Mouse (Mus musculus) forebrain, embryonic 15.5 days (tissue): ENCODE results near the gene Pmp22. TPM values are rescaled to one million over a fixed set of nuclear protein-coding genes. Genes with fewer than 3 reads are reported as not detected.

ENCODE experiments used
- ATAC-seq: fragments of 200-750 bp; cut with Nextera tagmentation; replicated peaks from 2 replicates; pipeline ENCODE4 v1.8.0; 2017; ENCODE audit warnings: mild to moderate bottlenecking, moderate TSS enrichment, moderate library complexity
- H3K27ac ChIP-seq: fragments of 300-500 bp; sonication (generic); replicated peaks from 2 replicates; pipeline ENCODE4 v1.5.1; 2015; ENCODE audit warnings: mild to moderate bottlenecking, inconsistent platforms
- H3K27me3 ChIP-seq: fragments of 300-500 bp; sonication (generic); 2 replicates; pipeline ENCODE4 v1.6.1; 2015; ENCODE audit warnings: inconsistent platforms
- H3K36me3 ChIP-seq: fragments of 300-500 bp; sonication (generic); 2 replicates; pipeline ENCODE4 v1.6.1; 2015; ENCODE audit warnings: mild to moderate bottlenecking, inconsistent platforms
- H3K4me1 ChIP-seq: fragments of 300-500 bp; sonication (generic); 2 replicates; pipeline ENCODE4 v1.6.1; 2015; ENCODE audit warnings: inconsistent platforms
- H3K4me2 ChIP-seq: fragments of 300-500 bp; sonication (generic); replicated peaks from 2 replicates; pipeline ENCODE4 v1.6.1; 2015; ENCODE audit warnings: mild to moderate bottlenecking, inconsistent platforms
- H3K4me3 ChIP-seq: fragments of 300-500 bp; sonication (generic); 2 replicates; pipeline ENCODE4 v1.5.1; 2015; ENCODE audit warnings: mild to moderate bottlenecking, inconsistent platforms
- H3K9ac ChIP-seq: fragments of 300-500 bp; sonication (generic); replicated peaks from 2 replicates; pipeline ENCODE4 v1.6.1; 2015; ENCODE audit warnings: mild to moderate bottlenecking, inconsistent platforms
- H3K9me3 ChIP-seq: fragments of 300-500 bp; sonication (generic); 2 replicates; pipeline ENCODE4 v1.6.1; 2016; ENCODE audit warnings: inconsistent platforms
- WGBS: fragments of 180-500 bp; shearing (Covaris S2); methylation state at CpG from one replicate; pipeline ENCODE4 v1.1.7; 2015; ENCODE audit warnings: mixed read lengths; 5-methylcytosine and 5-hydroxymethylcytosine counted together
- polyA plus RNA-seq: library from polyadenylated mRNA; unstranded; fragments of >200 nt; fragmentation: Nextera tagmentation; extraction: Ambion mirVana; gene quantifications from 2 replicates; pipeline ENCODE4 v1.2.1, GENCODE M21; 2015

Gene Pmp22
- polyA plus RNA-seq, 1 experiment from 2014 or later, result 26.5 TPM

DNA sequence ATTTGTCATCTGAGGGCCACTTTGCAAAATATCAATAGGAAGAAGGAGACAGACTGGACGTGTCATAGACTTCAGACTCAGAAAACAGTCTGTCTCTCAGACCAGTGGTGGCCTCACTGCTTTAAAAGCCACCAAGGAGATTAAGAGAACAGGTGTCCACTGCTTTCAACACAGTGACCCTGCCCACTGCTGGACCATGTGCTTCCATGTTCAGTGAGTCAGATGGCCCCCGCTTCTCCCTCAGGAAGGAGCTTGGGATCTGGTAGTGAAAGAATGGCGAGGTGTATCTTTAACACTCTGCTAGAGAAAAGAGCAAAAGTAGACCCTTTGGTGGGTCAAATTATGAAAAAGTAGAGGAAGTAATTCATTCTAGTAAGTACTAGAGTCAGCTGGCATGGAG lies 18.5 kb upstream of the Pmp22 start:
- no peak for ATAC-seq
- Histone ChIP-seq H3K36me3 (no peaks in the 10 kb centered on the region), H3K9ac (no peak overlapping the region), H3K4me3 (no peak overlapping the region), H3K27me3 (no peaks in the 10 kb centered on the region), H3K4me1 (no peaks in the 10 kb centered on the region), H3K27ac (no peak overlapping the region), H3K4me2 (no peak overlapping the region), H3K9me3 (no peaks in the 10 kb centered on the region)
- 87% methylated on average over 3 of the region's 3 CpGs for WGBS

DNA sequence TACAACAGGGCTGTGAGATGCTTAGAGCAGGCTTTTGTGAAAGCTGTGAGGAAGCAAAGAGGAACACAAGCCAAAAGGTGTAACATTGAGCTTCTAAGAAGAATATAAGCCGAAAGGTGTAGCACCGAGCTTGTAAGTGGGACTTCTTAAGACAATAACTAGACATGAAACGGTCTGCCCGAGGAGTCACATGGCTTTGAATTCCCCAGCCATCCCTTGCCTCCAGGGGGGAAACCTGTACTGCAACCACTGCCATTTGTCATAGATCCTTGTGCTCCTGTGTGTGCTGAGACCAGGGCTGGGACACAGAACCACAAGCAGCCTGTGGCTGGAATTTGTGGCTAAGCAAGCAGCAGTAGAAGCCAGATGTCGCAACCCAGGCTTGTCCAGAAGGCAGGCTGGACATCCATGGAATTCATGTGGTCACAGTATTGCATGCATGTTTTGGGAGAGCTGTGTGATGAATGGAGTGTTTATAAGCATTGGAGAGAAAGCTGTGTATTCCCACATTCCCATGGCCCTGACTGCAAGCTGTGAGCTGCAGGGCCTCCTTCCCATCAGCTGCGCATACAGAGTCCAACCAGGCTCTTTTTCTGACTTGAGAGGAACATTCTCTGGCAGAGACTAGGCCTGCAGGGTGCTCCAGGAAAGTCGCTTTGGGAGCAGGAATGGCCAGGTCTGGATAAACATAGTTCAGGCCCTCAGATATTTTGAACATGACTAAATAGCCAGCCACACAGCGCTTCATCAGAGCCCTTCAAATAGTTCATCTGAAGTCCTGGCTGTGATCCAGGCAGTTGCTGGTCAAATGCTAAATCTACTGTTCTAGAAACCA lies 13.8 kb upstream of the Pmp22 start:
- Histone ChIP-seq H3K27ac (no peak overlapping the region), H3K4me2 (no peak overlapping the region), H3K36me3 (no peaks in the 10 kb centered on the region), H3K4me3 (no peak overlapping the region), H3K27me3 (no peaks in the 10 kb centered on the region), H3K4me1 (no peaks in the 10 kb centered on the region), H3K9ac (no peak overlapping the region), H3K9me3 (no peaks in the 10 kb centered on the region)
- WGBS, result 87% methylated on average over 8 of the region's 8 CpGs
- ATAC-seq, result no peak

DNA sequence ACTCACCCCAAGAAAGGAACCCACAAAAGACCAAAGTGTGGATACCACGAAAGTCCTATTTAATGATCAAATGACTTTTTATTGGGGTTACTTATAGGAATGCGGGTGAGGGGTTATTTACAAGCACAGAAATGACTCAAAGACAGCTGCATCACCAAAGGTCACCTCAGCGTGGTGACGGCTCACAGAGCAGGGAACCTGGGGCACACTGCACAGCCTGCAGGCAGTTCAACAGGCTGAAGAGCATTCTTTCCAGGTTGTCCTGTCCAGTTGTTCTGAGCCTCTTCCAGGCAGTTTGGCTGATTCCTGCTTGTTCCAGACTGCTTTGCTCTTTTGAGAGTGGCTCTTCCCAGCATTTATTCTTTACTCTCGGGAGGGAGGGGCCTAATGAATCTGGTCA lies 12.1 kb upstream of the Pmp22 start:
- no peaks in the 10 kb centered on the region for H3K27me3 ChIP-seq
- no peak overlapping the region for H3K4me2 ChIP-seq
- no peak overlapping the region for H3K4me3 ChIP-seq
- H3K36me3 ChIP-seq, result no peaks in the 10 kb centered on the region
- no peak for ATAC-seq
- 91% methylated on average over 5 of the region's 5 CpGs for WGBS
- H3K9me3 ChIP-seq, result no peaks in the 10 kb centered on the region
- no peaks in the 10 kb centered on the region for H3K4me1 ChIP-seq
- no peak overlapping the region for H3K9ac ChIP-seq
- no peak overlapping the region for H3K27ac ChIP-seq

DNA sequence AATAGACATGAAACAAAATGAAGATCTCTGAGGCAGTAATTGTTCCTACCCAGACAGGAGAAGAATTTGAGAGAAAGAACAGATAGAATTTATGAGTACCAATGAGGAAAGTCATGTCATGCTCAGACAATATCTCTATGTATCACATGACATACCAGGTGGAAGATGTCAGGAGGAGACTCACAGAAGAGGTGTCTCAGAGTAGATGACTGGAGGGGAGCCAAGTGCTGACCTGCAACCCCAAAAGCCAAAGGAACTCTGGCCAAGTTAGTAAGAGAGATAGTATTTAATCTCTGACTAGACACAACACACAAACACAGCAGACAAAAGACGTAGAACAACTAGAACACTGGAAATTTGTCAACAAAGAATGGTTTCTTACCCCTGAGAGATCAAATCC lies 11.5 kb upstream of the Pmp22 start:
- Histone ChIP-seq H3K4me2 (no peak overlapping the region), H3K9ac (no peak overlapping the region), H3K27ac (no peak overlapping the region), H3K4me1 (no peaks in the 10 kb centered on the region), H3K36me3 (no peaks in the 10 kb centered on the region), H3K27me3 (no peaks in the 10 kb centered on the region), H3K9me3 (no peaks in the 10 kb centered on the region), H3K4me3 (no peak overlapping the region)
- no peak for ATAC-seq
- WGBS, result 92% methylated on average over 1 of the region's 1 CpGs

- no peaks in the 10 kb centered on the region for H3K36me3 ChIP-seq
- no peaks in the 10 kb centered on the region for H3K27me3 ChIP-seq
- 93% methylated on average over 7 of the region's 7 CpGs for WGBS
- no peaks in the 10 kb centered on the region for H3K9me3 ChIP-seq
- H3K9ac ChIP-seq, result no peak overlapping the region
- H3K27ac ChIP-seq, result no peak overlapping the region
- no peak overlapping the region for H3K4me2 ChIP-seq
- no peak overlapping the region for H3K4me3 ChIP-seq
- no peaks in the 10 kb centered on the region for H3K4me1 ChIP-seq
- no peak for ATAC-seq
Measured at GRCm38 (mm10) chr11:63119791-63120190, 9.0 kb upstream of the Pmp22 start.

- no peak for ATAC-seq
- no peak overlapping the region for H3K4me2 ChIP-seq
- no peaks in the 10 kb centered on the region for H3K27me3 ChIP-seq
- no peak overlapping the region for H3K9ac ChIP-seq
- no peak overlapping the region for H3K4me3 ChIP-seq
- no peaks in the 10 kb centered on the region for H3K36me3 ChIP-seq
- no peaks in the 10 kb centered on the region for H3K4me1 ChIP-seq
- no peak overlapping the region for H3K27ac ChIP-seq
- 60% methylated on average over 2 of the region's 2 CpGs for WGBS
- no peaks in the 10 kb centered on the region for H3K9me3 ChIP-seq
Measured at GRCm38 (mm10) chr11:63122249-63122648, 6.5 kb upstream of the Pmp22 start.

- Histone ChIP-seq H3K4me3 (no peak overlapping the region), H3K27me3 (no peaks in the 10 kb centered on the region), H3K9ac (no peak overlapping the region), H3K9me3 (no peaks in the 10 kb centered on the region), H3K27ac (no peak overlapping the region), H3K4me1 (no peaks in the 10 kb centered on the region), H3K36me3 (no peaks in the 10 kb centered on the region), H3K4me2 (no peak overlapping the region)
- 53% methylated on average over 4 of the region's 4 CpGs for WGBS
- ATAC-seq, result no peak
Measured at GRCm38 (mm10) chr11:63122776-63123350, 5.9 kb upstream of the Pmp22 start.

DNA sequence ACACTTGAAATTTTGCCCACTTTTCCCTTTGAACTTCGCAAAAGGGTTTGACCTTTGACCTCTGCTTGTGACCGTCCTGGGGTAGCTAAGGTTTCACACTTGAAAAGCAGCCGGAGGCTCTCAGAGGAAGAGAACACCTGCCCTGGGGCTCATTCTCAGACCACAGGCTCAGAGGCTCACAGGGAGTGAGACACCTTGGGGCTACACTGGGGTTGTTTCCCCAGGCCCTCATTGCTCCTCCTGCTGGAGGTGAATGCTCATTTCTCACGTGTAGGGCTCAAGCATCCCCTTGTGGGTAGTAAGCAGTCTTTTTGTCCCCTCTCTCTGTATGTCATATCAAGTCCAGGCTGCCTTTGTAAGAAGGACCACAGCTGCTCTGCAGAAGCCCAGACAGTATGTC lies 4.5 kb upstream of the Pmp22 start:
- H3K4me3 ChIP-seq, result no peak overlapping the region
- 11% methylated on average over 4 of the region's 4 CpGs for WGBS
- no peak for ATAC-seq
- no peaks in the 10 kb centered on the region for H3K36me3 ChIP-seq
- no peak overlapping the region for H3K27ac ChIP-seq
- H3K9me3 ChIP-seq, result no peaks in the 10 kb centered on the region
- H3K4me1 ChIP-seq, result no peaks in the 10 kb centered on the region
- H3K4me2 ChIP-seq, result no peak overlapping the region
- H3K9ac ChIP-seq, result no peak overlapping the region
- peaks cover 6% of the 10 kb centered on the region for H3K27me3 ChIP-seq

DNA sequence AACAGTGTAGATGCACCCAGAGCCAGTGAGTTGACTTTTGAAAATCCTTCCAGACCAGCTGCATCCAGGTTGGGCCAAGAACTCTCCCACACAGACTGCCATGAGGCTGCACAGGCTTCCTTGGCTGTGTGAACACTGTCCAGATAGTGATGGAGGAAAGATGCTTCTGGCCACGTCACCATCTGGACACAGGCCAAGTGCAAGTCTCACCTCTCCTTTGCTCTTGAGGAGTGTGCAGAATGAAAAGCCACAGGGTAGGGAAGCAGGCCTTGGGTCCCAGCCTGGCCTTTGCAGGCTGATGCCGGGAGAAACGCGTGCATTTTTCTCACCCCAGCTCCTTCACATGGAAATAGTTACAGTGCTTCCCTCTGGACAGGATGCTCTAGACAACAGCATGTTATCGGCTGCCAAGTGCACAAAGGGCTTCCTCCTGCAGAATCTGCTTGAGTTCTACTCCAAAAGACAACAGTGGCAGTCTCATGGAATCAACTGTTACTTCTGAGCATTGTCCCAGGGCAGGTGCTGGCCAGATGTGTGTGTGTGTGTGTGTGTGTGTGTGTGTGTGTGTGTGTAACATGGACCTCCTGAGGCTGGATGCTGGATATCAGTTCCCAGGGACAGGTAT lies 2.8 kb upstream of the Pmp22 start:
- no peak overlapping the region for H3K4me2 ChIP-seq
- no peaks in the 10 kb centered on the region for H3K36me3 ChIP-seq
- peaks cover 21% of the 10 kb centered on the region for H3K27me3 ChIP-seq
- WGBS, result 68% methylated on average over 5 of the region's 5 CpGs
- H3K9me3 ChIP-seq, result no peaks in the 10 kb centered on the region
- H3K9ac ChIP-seq, result no peak overlapping the region
- no peak for ATAC-seq
- H3K4me3 ChIP-seq, result no peak overlapping the region
- peaks cover 6% of the 10 kb centered on the region for H3K4me1 ChIP-seq
- H3K27ac ChIP-seq, result no peak overlapping the region

- no peak overlapping the region for H3K9ac ChIP-seq
- no peaks in the 10 kb centered on the region for H3K9me3 ChIP-seq
- ATAC-seq, result no peak
- no peak overlapping the region for H3K4me2 ChIP-seq
- H3K27me3 ChIP-seq, result peaks cover 31% of the 10 kb centered on the region
- no peak overlapping the region for H3K27ac ChIP-seq
- 85% methylated on average over 8 of the region's 8 CpGs for WGBS
- H3K4me1 ChIP-seq, result peaks cover 17% of the 10 kb centered on the region
- H3K4me3 ChIP-seq, result no peak overlapping the region
- no peaks in the 10 kb centered on the region for H3K36me3 ChIP-seq
Measured at GRCm38 (mm10) chr11:63126976-63127375, 1.8 kb upstream of the Pmp22 start.

- WGBS, result 91% methylated on average over 4 of the region's 4 CpGs
- H3K9me3 ChIP-seq, result no peaks in the 10 kb centered on the region
- H3K27ac ChIP-seq, result no peak overlapping the region
- no peak overlapping the region for H3K4me2 ChIP-seq
- H3K4me1 ChIP-seq, result peaks cover 22% of the 10 kb centered on the region
- ATAC-seq, result no peak
- H3K9ac ChIP-seq, result no peak overlapping the region
- H3K4me3 ChIP-seq, result no peak overlapping the region
- no peaks in the 10 kb centered on the region for H3K36me3 ChIP-seq
- H3K27me3 ChIP-seq, result peaks cover 36% of the 10 kb centered on the region
Measured at GRCm38 (mm10) chr11:63127513-63127912, 1.3 kb upstream of the Pmp22 start.

DNA sequence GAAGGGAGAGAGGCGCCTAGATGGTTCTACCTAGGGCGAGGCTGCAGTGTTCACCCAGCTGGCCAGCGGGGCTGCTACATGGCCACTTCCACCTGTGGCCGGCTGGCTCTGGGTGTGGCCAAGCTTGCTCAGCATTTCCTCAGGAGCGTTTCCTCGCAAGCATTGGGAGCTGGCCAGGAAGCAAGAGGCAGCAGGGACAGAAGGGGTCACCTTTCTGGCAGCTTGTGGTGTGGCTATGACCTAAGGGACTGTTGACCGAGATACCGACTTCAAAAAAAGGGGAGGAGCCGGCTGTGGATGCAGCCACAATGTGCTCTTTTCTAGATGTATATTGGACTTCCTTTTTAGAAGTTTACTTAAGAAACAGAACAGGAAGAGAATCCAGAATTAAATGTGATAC lies 593 bp downstream of the Pmp22 start:
- Histone ChIP-seq H3K27ac (no peak overlapping the region), H3K27me3 (peaks cover 54% of the 10 kb centered on the region), H3K36me3 (no peaks in the 10 kb centered on the region), H3K9me3 (no peaks in the 10 kb centered on the region), H3K4me1 (peaks cover 29% of the 10 kb centered on the region), H3K4me3 (no peak overlapping the region), H3K9ac (no peak overlapping the region), H3K4me2 (no peak overlapping the region)
- WGBS, result 54% methylated on average over 9 of the region's 9 CpGs
- ATAC-seq, result no peak
